Mouse (Mus musculus): ENCODE measurements around the gene Mapk12.

The Mapk12 gene

GRCm38 (mm10) chr15:89098616-89099015 is 41.9 kb downstream of the Mapk12 start:
- in situ Hi-C loops (cut with MseI, MboI), result no loop called here

DNA sequence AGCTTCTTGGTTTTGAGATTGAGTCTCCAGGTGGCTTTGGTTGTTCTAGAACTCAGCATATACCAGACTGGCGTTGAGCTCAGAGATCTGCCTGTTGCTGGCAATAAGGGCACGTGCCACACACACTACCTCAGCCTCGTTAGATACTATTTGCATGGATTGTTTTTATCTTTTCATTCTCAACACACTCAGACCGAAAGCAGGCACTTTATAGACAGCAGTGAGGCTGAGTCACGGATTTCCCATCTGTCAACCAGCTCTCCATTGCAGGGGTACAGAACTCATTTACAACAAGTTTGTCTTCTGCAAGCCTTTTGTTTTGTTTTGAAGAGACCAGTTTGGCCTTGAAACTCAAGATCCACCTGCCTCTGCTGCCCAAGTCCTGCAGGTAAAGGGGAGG is 43.1 kb downstream of the Mapk12 start:
- in situ Hi-C loops (cut with MseI, MboI), result no loop called here

GRCm38 (mm10) chr15:89092181-89092580 is 48.3 kb downstream of the Mapk12 start:
- in situ Hi-C loops (cut with MseI, MboI), result no loop called here

- in situ Hi-C loops (cut with MseI, MboI), result no loop called here
These were observed 49.8 kb downstream of the Mapk12 start for GRCm38 (mm10) chr15:89090662-89091061.

DNA sequence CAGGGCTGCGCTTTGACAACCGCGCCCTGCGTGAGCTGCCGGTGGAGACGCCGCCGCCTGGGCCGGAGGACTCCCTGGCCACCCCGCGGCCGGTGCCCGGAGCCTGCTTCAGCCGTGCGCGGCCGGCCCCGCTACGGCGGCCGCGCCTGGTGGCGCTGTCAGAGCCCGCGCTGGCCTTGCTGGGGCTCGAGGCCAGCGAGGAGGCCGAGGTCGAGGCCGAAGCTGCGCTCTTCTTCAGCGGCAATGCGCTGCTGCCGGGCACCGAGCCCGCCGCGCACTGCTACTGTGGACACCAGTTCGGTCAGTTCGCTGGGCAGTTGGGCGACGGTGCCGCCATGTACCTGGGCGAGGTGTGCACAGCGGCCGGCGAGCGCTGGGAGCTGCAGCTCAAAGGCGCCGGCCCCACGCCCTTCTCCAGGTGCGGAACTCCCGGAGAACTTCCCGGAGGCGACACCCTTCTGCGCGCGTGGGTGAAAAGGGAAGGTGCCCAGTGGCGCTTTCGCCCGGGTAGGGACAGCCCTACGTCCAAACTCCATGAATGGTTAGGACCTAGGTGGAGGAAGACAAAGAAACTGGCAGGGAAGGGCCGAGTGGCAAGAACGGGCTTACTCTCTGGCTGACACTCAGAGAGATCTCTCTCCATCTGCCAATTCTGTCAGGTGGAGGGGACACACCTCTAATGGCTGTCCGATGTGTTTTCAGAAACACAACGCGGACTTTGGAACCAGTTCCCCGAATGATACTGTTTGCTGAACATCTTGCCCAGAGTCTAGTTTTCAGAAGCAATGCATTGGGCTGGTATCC is 51.1 kb downstream of the Mapk12 start:
- in situ Hi-C loops (cut with MseI, MboI), result no loop called here

DNA sequence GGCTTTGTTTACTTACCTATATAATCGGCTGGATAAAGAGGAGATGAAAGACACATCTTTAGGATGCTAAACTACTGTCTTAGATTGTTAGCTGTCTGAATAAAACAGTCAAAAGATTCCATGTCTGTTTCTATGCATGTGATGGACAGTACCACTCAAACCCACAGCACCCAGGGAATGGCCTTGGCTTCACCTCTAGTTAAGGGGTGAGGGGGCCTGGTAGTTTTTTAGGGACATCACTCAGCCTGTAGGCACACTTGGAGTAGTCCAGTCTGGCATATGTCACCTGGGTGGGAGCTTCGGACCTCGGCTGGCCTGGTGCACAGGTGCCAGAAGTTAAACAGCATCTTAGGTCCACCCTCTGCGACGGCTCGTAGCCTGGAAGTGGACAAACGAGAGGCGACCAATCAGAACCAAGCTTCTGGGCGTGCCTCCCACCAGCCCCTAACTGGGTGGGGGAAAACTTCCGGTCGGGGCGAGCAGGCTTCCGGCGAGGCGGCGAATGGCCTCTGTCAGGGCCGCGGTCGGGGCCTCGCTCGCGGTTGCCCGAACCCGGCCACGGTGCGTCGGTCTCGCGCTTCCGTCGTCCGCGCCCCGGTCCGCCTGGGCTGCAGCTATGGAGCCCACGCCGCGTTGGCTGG is 51.8 kb downstream of the Mapk12 start, which contains the start of gene Selenoo:
TSS of gene Selenoo (plus strand) at position 478 of the 641 bp plus-strand sequence.
- in situ Hi-C loops (cut with MseI, MboI), result no loop called here

DNA sequence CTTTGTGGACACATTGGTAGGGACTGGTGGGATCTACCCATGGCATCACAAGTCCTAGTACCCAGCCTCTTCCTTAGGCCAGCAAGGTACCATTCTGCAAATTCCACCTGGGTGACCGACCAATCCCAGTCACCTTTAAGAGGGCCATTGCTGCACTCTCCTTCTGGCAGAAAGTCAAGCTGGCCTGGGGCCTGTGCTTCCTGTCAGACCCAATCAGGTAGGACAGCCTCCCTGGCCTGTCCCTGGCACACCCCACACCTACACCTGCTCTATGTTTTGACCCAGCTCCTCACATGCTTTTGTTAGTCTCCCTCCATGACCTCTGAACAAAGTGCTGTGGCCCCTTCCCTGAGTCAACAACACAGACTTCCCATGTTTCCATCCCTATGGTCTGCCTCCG is 55.7 kb downstream of the Mapk12 start:
- in situ Hi-C loops (cut with MseI, MboI), result no loop called here

GRCm38 (mm10) chr15:89083906-89084305 is 56.6 kb downstream of the Mapk12 start:
- in situ Hi-C loops (cut with MseI, MboI), result no loop called here

Measured in mouse trophoblast stem cell (cell line).